Mouse (Mus musculus) adrenal gland, postnatal 14 days (tissue): Measurements from ENCODE around the gene Zcchc4. TPM values are rescaled to one million over a fixed set of nuclear protein-coding genes. Genes with fewer than 3 reads are reported as not detected.

Experiments used
- DNase-seq: peaks from one replicate; pipeline ENCODE4 v3.0.0; 2021; ENCODE audit warnings: mixed read lengths
- total RNA-seq: library from RNA; stranded (reverse); gene quantifications from 2 replicates; pipeline ENCODE4 v1.2.3, GENCODE M21; 2021

The Zcchc4 gene
- total RNA-seq, 1 experiment from 2014 or later = 9.6 TPM

DNA sequence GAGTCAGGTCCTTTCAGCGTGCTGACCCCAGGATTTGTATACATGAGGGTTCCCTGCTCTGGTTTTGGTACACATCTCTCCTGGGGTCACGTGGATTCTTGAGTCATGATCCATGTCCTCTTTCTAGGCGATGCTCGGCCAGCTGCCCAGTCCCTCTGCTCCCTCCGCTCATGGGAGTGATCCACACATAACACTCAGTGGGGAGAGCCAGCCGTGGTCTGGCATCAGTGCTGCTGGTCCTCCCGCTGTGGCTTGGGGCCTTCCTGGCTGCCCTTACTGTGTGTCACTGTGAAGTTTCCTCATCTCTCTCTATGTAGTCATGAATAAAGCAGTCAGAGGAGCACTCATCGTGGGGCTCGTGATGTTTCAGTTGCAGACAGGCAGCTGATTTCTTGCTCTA, 18.9 kb downstream of the Zcchc4 start:
- DNase-seq = peak; percentile 6

DNA sequence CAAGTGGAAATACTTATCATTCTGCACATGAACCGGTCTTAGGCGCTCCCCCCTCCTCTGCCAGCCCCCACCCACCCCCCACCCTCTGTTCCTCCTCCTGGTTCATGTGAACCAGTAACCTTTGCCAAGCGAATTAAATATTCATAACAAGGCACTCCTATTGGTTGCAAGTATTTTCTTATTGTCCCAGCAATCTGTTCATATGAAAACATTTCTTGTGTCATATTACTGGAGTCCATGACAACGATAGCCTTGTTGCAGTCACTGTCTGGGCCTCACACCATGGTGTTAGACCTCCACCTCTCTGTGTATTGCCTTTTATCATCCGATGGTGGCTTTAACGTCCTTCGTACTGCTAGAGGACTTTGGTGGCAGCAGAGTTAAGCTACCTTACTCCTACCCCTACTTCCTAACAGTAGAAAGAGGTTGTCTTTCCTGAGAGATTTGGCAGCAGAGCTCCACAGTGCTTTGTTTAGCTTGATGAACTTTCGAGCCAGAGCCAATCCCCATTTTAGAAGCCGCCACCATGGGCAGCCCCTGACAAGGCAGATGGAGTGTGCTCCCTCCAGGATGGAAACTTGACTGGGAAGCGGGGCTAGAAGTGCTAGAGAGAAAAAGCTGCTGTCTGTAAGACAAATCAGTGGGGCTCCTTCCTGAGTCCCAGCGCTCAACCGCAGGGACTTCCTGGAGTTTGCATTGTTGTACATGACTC, 24.2 kb downstream of the Zcchc4 start:
- no peak for DNase-seq

DNA sequence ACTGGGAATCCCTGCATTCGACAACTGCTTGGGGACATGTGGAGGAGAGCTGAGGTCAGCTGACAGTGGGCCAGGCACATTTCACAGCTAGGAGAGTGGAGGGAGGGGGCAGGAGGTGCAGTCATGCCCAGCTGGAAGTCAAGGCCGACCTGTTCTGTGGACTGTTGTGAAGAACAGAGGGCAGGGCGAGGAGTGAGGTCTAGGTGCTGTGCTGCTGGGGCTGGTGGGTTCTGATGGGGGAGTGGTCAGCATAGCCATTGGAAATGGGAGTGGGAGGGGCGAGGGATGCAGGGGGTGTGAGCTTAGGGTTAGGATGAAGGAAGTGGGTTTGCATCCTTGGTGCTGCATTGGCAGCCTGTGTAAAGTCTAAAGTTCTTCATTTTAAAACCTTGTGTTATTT, 30.6 kb downstream of the Zcchc4 start:
- no peak for DNase-seq

DNA sequence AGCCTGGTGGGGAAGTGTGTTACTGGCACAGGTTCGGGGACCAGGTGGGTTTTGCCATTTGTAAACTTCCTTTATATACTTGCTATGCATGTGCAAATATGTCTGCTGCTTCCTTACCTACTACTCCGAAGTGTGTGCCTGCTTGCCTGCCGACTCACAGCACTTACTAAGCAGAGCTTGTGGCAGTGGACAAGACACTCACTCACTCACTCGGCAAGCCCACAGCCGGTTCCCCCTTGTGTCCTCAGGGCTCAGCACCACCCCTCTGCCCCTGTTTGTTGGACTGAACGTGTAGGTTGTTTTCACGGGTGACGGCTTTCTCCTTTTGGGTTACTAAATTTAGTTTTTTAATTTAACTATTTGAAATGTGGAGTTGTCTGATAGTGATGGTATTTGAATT, 31.1 kb downstream of the Zcchc4 start:
- DNase-seq = no peak

DNA sequence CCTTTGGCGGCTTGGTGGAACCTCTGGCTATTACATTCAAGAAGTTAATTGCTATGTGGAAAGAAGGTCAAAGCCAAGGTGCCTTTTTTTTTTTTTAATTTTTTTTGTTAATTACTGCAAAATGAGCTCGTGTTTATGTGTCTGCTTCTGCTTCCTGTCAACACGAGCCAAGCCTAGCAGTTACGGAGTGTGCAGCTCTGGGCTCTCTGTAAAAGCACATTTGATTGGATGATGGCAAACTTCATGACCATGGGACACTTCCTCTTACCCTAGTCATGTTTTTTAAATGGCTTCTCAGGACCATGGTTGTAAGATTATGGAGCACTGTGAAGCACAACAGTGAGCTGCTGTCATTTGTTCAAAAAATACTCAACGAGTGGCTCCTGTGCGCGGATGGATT, 31.8 kb downstream of the Zcchc4 start:
- DNase-seq = no peak

DNA sequence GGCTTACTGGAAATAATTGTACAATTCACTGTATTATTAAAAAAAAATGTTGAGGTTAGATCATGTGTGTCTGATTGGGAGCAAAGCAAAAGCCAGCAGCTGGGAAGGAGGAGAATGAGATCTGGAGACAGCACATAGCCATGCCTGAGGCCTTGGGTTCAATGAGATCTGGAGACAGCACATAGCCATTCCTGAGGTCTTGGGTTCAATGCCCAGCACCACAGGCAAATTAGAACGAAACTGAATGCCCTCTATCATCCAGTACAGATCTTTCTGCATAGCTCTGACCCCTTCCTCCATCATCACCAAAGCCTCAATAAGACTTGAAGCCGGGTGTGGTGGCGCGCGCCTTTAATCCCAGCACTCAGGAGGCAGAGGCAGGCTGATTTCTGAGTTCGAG, 35.2 kb downstream of the Zcchc4 start:
- no peak for DNase-seq

DNA sequence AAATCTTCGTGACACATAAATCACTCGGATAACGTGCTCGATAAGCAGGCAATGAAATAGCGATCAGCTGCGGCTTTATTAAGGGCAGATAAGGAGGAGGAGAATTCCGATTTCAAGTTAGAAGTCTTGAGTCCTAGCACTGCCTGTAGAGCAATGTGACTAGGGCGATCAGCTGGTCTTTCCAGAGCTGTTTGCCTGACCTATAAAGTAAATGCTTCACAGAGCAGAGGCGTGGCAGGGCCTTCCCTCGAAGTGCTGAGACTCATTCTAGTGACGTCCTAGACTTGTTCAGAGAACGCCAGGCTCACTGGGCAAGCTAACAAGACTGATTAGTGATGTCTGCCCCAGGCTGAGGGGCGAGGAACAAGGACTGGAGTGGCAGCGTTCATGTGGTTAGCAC, 35.8 kb downstream of the Zcchc4 start:
- DNase-seq = no peak

DNA sequence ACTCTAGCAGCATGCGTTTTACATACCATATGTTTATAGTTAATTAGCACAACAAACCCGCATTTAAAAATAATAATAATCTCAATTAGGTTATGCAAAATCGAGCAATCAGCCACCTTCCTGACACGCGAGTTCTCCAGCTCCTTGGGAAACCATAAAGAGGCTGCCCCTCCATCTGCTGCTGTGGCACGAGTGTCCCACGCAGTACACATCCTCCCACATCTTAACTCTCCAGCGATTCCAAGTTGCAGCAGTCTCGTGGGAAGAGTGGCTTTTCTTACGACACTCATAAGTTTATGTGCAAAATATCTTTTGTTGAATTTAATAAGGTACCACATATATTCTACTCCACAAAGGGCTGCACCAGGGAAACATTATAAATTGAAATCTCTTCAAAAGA, 37.2 kb downstream of the Zcchc4 start:
- no peak for DNase-seq

DNA sequence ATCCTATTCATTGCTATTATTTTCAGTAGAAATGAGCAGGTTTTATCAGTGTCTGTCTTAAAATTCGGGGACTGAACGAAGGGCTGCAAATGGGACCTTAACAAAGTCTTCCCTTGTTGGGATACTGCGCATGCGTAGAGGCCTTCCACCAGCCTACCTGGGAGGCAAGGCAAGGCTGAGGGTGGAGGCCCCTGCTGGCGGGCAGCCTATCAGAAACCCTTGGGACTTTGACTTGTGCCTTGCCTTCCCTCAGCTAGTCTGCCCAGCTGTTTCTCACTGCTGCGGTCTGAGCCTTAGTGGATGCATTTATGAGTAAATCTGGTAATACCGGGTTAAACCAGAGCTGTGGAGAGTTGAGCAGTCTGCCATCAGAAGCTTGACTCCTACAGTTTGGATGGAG, 38.1 kb downstream of the Zcchc4 start:
- no peak for DNase-seq

DNA sequence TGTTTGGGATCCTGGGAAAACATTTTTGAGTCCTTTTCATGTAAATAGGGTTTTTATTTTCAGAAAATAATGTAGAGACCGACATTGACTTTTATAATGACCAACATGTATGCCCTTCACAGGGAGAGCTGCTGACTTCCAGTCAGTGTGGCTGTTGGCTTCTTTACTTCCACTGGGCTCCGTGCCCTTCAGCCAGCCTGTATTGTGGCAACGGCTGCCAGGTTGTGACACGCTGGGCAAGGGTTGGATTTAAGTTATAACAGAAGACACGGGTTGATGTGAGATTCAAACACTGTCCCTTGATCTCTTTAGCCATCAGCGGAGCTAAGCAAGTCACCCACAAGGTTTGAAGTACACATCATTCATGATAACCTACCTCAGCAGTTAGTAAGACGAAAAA, 43.5 kb downstream of the Zcchc4 start:
- peak; percentile 34 for DNase-seq

DNA sequence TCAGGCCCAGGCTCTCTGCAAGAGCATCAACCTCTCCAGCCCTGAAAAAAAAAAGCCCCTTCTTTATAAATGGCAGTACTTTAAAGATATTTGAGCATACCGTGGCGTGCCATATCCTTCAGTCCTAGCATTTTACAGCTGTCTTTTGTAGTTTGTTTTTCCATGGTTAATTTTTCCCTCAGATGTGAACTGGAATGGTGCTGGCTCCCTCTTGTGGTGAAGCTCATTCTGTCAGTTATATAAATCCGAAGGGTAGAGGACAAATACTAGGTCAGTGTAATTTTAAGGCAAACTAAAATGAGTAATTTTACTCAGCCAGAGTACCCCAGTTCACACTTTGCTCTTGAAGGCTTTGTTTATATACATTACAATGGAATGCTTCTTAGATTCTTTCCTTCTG, 46.5 kb downstream of the Zcchc4 start:
- DNase-seq = peak; percentile 63

DNA sequence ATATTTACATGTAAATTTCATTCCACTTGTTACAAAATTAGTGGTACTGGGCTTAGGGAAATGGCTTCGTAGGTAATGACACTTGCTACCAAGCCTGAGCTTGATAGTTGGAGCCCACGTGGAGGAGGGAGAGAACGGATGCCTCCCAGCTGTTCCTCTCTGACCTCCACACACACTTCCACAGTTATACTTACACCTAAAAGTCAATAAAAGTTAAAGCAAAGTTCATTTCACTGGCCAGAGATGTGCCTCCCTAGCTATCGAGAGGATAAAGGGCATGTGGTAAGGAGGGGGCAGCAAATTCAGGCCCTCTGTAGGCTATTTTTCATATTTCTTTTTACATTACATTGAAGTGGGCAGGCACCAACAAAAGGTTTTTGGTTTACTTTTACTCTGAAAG, 52.7 kb downstream of the Zcchc4 start:
- no peak for DNase-seq

DNA sequence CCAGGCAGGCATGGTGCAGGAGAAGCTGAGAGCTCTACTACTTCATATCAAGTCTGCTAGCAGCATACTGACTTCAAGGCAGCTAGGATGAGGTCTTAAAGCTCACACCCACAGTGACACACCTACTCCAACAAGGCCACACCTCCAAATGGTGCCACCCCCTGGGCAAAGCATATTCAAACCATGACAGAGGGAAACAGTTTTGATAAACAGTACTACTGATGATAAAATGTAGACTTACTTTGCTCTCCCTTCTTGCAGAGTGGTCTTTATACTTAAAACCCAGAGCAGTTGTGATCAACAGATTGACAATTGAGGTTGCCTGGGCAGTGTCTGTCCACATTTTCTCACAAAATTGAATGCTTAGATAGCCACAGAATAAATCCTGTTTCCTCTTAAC, 57.8 kb downstream of the Zcchc4 start:
- DNase-seq = peak; percentile 23

DNA sequence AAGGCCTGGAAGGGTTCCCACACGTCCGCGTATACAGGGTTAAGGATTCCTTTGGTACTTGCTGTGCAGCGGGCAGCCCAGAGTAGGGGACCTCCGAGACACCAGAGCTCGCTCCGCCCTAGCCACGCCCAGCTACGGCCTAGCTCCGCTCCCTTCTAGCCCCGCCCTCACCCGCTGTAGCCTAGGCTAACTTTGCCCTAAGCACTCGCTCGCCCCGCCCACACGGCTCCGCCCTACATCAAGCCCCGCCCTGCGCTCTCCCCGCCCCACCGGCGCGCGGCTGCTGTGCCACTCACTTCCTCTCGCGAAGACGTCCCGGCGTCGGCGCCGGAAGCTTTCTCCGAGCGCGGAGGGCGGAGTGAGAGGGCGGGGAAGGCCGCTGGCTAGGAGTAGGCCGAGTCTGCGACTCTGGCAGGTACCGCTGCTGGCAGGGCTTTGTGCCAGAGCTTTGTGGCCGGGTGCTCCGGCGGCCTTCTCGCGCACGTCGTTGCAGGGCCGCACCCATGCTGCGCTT, 58.6 kb downstream of the Zcchc4 start, which contains the start of gene Anapc4:
Gene Anapc4 (plus strand): TSS at position 252 of the 514 bp plus-strand sequence.
- DNase-seq = peak; percentile 100

DNA sequence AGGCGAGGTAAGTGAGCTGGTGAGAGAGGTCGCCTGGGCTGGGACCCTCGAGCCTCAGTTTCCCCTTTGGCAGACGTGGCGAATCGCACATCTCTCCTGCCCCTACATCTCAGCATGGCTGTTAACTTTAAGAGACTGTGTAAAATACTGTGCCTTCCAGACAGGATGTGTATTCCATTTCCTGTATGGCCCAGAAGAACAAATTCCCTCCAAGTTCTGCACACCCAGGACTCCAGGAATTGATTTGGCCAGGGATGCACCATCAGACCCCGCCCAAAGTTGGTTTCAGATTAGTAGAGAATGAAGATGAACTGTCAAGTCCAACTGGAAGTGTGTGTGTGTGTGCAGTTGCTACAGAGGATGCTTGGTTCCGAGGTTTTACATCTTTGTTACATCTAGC, 59.2 kb downstream of the Zcchc4 start:
- no peak for DNase-seq

DNA sequence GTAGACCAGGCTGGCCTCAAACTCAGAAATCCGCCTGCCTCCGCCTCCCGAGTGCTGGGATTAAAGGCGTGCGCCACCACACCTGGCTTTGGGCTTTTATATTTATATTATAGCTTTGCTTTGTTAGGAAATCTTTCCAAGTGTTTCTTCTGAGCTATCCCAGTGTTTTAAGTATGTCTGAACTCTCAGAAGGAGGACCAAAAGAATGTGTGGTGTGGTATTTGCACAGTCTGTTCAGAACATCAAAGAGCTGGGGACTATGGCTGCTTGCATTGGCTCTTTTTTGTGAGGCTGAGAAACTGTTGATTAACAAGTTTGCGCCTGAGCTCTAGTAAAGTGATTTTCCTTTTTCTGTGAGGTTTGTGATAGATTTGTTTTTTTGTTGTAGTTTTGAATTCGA, 69.1 kb downstream of the Zcchc4 start:
- no peak for DNase-seq

DNA sequence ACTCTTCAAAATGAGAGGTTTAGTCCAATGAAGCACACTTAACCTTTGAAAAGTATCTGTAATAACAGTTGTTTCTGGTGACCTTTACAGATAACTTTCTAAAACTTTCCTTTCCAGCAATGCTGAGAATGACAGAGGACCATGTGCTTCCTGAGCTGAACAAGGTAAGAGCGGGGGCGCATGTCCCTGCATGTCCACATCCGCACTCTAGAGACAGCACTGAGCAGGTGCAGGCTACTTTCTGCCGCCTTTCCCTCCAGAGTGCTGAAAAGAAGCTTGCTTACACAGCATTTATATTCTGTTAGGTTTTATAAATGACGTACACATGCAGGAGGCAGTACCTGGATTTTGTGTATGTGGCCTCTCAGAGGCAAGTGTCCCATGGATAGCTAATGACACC, 80.5 kb downstream of the Zcchc4 start:
- DNase-seq = no peak

DNA sequence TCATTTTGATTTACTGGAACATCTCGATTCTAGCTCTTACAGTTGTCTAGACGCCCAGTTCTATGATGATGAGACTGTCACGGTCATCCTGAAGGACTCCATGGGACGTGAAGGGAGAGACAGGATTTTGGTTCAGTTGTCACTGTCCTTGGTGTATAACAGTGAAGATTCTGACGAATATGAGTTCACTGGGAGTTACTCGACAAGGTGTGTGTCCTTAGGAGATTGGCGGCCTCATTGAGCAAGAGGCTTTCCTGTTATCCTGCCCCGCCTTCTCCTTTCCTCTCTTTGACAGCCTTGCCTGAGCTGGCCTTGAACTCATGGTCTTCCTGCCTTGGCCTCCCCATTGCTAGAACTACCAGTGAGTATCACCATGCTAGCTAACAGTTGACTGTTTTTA, 89.2 kb downstream of the Zcchc4 start:
- peak; percentile 40 for DNase-seq

DNA sequence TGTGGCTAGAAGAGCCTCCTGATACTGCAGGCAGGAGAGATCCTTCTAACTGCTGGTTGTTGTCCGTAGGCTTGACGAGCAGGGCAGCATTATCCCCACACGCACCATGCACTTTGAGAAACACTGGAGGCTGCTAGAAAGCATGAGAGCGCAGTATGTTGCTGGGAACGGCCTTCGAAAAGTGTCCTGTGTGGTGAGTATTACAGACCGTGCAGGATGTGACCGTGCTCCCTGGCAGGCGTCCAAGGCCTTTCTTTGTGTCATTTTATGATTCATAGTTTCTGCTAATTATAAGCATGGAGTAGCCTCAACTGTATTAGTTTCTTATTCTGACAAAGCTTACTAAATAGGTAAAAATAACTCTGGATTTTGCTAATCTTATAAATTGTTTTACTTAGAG, 90.6 kb downstream of the Zcchc4 start:
- peak; percentile 93 for DNase-seq

DNA sequence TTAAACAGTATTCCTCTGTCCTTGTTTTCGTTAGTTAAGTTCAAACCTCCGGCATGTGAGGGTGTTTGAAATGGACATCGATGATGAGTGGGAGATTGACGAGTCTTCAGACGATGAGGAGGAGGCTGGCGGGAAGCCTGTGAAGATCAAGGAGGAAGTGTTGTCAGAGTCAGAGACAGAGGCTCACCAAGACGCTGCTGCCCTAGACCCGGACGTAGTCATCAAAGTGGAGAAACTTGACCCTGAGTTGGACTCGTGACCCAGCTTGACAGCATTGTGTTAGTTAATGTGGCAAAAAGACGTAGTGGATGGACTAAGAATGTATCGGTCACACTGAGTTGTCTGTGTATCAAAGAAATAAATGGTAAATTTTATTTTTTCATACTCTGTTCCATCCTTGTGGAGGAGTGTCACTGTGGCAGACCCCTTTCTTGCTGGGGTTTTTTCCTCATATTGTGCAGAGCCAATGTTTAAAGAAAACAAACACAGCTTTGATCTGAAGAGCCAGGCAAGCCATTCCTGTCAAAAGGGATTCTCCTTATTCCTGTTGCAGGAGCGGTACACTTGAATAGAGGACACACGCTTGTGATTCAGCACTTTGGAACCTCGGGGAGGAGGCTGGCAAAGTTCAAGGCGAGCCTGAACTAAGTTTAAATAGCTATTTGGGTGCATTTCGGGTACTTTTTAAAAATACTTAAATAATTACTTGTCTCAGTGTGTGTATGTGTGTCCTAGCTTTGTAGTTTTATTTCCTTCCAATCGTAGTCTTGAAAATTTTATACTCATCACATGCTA, 91.3 kb downstream of the Zcchc4 start:
- peak; percentile 45 for DNase-seq

DNA sequence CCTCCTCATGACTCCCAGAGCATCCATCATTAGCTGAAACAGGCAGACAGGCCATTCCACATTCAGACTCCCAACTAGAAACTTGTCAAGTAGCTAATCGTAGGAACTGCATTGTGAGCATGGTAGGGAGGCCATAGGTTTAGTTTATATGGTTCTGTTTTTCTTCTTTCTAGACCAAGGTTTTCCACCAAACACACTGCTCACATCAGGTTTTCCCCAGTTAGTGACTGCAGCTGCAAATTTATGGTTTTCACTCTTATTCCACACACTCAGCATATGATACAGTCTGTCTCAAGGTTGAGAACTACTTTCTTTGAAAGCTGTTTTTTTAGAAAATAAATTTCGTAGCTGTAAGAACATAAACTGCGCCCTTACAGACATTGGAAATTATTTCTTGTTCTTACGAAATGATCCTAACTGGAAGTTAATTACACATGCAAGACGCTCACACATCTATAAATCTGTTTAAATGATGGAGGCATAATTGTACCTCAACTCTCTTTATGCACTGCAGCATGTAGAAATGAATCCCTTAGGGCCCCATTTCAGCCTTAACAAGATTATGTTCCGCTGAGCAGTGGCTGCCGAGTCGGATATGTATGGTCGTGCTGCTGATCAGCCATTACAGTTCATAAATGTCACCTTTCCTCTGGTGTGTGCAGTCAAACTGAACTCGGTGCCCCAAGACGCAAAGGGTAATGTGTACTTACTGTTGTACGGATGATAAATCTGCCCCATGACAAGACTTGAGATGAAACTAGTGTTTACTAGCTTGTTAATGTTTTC, 93.9 kb downstream of the Zcchc4 start:
- no peak for DNase-seq

DNA sequence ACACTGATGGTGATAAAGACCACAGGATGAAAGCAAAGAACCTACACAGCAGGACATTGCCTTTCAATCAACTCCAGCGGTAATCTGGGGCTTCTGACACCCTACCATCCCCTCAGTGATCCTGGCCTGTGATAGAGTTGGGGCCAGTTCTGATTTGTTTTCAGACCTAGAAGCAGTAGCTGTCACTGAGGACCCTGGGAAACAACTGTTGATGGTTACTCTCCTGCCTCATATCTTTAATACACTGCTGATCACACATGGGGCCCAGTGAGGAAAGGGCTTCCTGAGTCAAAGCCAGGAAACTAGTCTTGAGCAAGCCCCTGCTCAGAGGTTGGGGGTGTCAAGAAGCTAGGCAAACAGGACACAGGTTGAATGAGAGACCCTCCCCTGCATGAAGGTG, 96.3 kb downstream of the Zcchc4 start:
- DNase-seq = no peak

DNA sequence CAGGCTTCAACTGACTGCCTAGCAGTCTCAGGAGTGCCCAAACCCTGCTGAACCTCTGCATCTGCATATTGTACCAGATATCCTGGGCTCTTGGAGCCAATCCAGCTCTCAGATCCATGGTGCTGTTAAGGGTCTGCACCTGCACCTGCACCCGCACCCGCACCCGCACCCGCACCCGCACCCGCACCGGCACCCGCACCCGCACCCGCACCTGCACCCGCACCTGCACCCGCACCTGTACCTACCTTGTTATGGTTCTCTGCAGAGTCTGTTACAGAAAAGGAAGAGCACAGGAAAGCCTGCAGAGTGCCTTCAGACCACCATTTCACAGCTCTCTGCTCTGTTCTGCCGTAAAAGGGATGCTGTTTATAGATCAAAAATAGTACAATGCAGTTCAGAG, 96.8 kb downstream of the Zcchc4 start:
- DNase-seq = no peak
